Mouse (Mus musculus) layer of hippocampus, postnatal 10 days (tissue): ENCODE measurements around the gene P2ry14. TPM values are rescaled to one million over a fixed set of nuclear protein-coding genes. Genes with fewer than 3 reads are reported as not detected.
"Not testable (repeated sequence)": the region's sequence is repeated elsewhere in the genome, so short reads cannot be mapped to it uniquely, and the experiment has no call there.

ENCODE experiments used
- DNase-seq, 2 experiments: peaks; one replicate each; pipeline ENCODE4 v3.0.0; 2021; ENCODE audit warnings: low spot score in 2 of 2
- total RNA-seq, 2 experiments: library from RNA; stranded (reverse); gene quantifications; 2 replicates each; pipeline ENCODE4 v1.2.3; 2021

P2ry14 gene
- total RNA-seq, 2 experiments from 2014 or later = 1.1 to 1.6 TPM

- not testable (repeated sequence) for DNase-seq
Measured at GRCm38 (mm10) chr3:59109834-59110233, 43.6 kb downstream of the P2ry14 start.

GRCm38 (mm10) chr3:59107439-59107838 is 46.0 kb downstream of the P2ry14 start:
- no peak for DNase-seq

- no peak for DNase-seq
Measured at GRCm38 (mm10) chr3:59104462-59104861, 49.0 kb downstream of the P2ry14 start.

GRCm38 (mm10) chr3:59102146-59102545 is 51.3 kb downstream of the P2ry14 start:
- DNase-seq = no peak

GRCm38 (mm10) chr3:59101218-59101986 is 52.0 kb downstream of the P2ry14 start, which contains the start of gene Gpr171:
Gpr171 (minus strand) TSS chr3:59101821.
- DNase-seq = no peak

GRCm38 (mm10) chr3:59098540-59098939 is 54.9 kb downstream of the P2ry14 start:
- DNase-seq = no peak

- DNase-seq = no peak
Measured at GRCm38 (mm10) chr3:59097421-59097820, 56.0 kb downstream of the P2ry14 start.

- DNase-seq = no peak
Measured at GRCm38 (mm10) chr3:59092702-59093101, 60.7 kb downstream of the P2ry14 start.

- no peak for DNase-seq
Measured at GRCm38 (mm10) chr3:59080919-59081318, 72.5 kb downstream of the P2ry14 start.

GRCm38 (mm10) chr3:59080293-59080916 is 73.0 kb downstream of the P2ry14 start:
- DNase-seq = no peak

GRCm38 (mm10) chr3:59079327-59079726 is 74.1 kb downstream of the P2ry14 start:
- peak; percentile 25 to 30 for DNase-seq

GRCm38 (mm10) chr3:59078585-59078984 is 74.8 kb downstream of the P2ry14 start:
- no peak for DNase-seq

- DNase-seq = no peak
Measured at GRCm38 (mm10) chr3:59077278-59077677, 76.1 kb downstream of the P2ry14 start.

GRCm38 (mm10) chr3:59069071-59069470 is 84.3 kb downstream of the P2ry14 start:
- not testable (repeated sequence) for DNase-seq

- no peak for DNase-seq
Measured at GRCm38 (mm10) chr3:59066558-59067294, 86.7 kb downstream of the P2ry14 start.

- no peak for DNase-seq
Measured at GRCm38 (mm10) chr3:59065937-59066336, 87.5 kb downstream of the P2ry14 start.

Other genes starting within 250 kb of the P2ry14 start
- 10 to 100 TPM; 32.7 to 36.9 TPM for gene Med12l, start 147.8 kb downstream of the P2ry14 start, total RNA-seq
- gene Gpr171, start 51.8 kb downstream of the P2ry14 start, total RNA-seq = not detected
- gene Gpr87, start 41.5 kb upstream of the P2ry14 start, total RNA-seq = not detected
- 10 to 100 TPM in 1 of 2 experiments, 1 to 10 TPM in 1; 9.2 to 11.4 TPM for gene P2ry13, start 57.3 kb upstream of the P2ry14 start, total RNA-seq
- 10 to 100 TPM; 52.7 to 54.8 TPM for gene P2ry12, start 109.3 kb upstream of the P2ry14 start, total RNA-seq
- gene Igsf10, start 190.8 kb upstream of the P2ry14 start, total RNA-seq = 1 to 10 TPM; 4.9 to 5.6 TPM